Mouse (Mus musculus): ENCODE measurements around the gene Tfap4. TPM values are rescaled to one million over a fixed set of nuclear protein-coding genes. Genes with fewer than 3 reads are reported as not detected.

Tfap4 gene
- polyA plus RNA-seq, 1 experiment = 1.9 TPM

DNA sequence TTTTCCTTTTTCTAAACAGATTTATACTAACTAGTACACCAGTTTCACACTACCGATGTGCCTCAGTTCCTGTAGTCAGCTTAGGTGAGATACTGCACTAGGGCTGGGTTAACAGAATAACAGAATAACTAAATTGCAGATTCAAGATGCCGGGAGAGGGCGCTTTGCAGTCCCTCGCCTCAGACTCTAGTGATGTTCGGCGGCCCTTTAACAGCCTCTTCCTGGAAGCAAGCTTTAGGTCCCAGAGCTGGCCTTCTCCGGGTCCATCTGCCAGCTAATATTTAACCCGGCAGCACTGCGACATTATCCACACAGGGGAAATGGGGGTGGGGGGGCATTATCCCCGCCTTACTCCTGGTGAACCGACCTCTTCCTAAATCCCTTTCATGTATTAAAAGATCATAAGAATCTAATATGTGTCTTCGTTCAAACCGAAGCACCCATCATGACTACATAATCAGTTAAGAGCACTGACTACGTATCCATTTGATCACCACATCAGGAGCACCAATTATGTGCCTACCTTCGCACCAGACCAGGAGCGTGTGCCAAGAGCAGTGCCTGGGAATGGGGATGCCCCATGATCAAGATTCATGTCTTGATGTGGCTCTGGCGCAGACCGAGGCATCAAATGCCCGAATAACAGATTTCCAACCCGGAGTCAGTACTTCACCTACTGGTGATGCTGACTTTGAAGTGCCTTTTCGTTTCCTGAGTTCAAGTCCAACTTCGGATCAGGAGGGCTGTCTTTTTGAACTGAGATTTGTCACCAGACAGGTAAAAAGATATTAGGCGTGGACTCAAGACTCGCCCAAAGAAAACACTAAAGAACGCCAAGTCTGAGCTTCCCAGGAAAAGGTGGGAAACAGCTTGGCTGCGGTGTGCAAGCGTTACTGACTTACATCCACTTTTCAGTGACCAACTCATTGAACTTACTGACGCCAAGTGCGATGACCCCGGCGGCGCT lies 33.5 kb upstream of the Tfap4 start:
- no peak for TF ChIP-seq CTCF (IDR thresholded peaks at IDR 0.05; ENCODE audit: control insufficient read depth, insufficient read depth, insufficient replicate concordance, low read depth, low read length)
- H3K4me3 ChIP-seq (ENCODE audit: control insufficient read depth, low read depth, low read length) = peak overlapping the region; percentile 83
- H3K27me3 ChIP-seq (ENCODE audit: control insufficient read depth, insufficient read depth, low read length) = no peaks in the 10 kb centered on the region
- peak overlapping the region; percentile 7 for H3K27ac ChIP-seq (ENCODE audit: control insufficient read depth, insufficient read depth, low read depth, low read length)
- no peaks in the 10 kb centered on the region for H3K36me3 ChIP-seq (ENCODE audit: control insufficient read depth, insufficient read depth, low read length)
- H3K4me1 ChIP-seq (ENCODE audit: control insufficient read depth, insufficient read depth, low read length) = peaks cover 12% of the 10 kb centered on the region

DNA sequence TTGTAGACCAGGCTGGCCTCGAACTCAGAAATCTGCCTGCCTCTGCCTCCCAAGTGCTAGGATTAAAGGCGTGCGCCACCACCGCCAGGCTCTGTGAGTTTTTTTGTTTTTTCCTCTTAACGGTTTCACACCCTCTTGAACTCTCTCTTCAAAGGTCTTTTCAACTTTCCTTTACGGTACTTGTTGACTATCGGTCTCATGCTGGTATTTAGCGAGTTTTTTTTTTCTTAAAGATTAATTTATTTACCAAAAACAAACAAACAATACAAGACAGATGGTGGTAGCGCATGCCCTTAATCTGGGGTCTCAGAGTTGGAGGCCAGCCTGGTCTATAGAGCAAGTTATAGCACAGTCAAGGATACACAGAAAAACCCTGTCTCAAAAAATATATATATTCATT lies 30.6 kb upstream of the Tfap4 start:
- Histone ChIP-seq H3K4me3 (ENCODE audit: control insufficient read depth, low read depth, low read length) (no peak overlapping the region), H3K36me3 (ENCODE audit: control insufficient read depth, insufficient read depth, low read length) (no peaks in the 10 kb centered on the region), H3K4me1 (ENCODE audit: control insufficient read depth, insufficient read depth, low read length) (peaks cover 15% of the 10 kb centered on the region), H3K27ac (ENCODE audit: control insufficient read depth, insufficient read depth, low read depth, low read length) (no peak overlapping the region), H3K27me3 (ENCODE audit: control insufficient read depth, insufficient read depth, low read length) (no peaks in the 10 kb centered on the region)
- no peak for TF ChIP-seq CTCF (IDR thresholded peaks at IDR 0.05; ENCODE audit: control insufficient read depth, insufficient read depth, insufficient replicate concordance, low read depth, low read length)
- no peak for TF ChIP-seq POLR2A (IDR thresholded peaks at IDR 0.05; ENCODE audit: control insufficient read depth, low read depth, low read length)

GRCm38 (mm10) chr16:4587516-4588210 lies 28.0 kb upstream of the Tfap4 start:
- Histone ChIP-seq H3K27ac (ENCODE audit: control insufficient read depth, insufficient read depth, low read depth, low read length) (peak overlapping the region; percentile 59), H3K4me1 (ENCODE audit: control insufficient read depth, insufficient read depth, low read length) (peaks cover 7% of the 10 kb centered on the region), H3K36me3 (ENCODE audit: control insufficient read depth, insufficient read depth, low read length) (no peaks in the 10 kb centered on the region), H3K4me3 (ENCODE audit: control insufficient read depth, low read depth, low read length) (no peak overlapping the region), H3K27me3 (ENCODE audit: control insufficient read depth, insufficient read depth, low read length) (no peaks in the 10 kb centered on the region)
- TF ChIP-seq CTCF (IDR thresholded peaks at IDR 0.05; ENCODE audit: control insufficient read depth, insufficient read depth, insufficient replicate concordance, low read depth, low read length) (no peak), POLR2A (IDR thresholded peaks at IDR 0.05; ENCODE audit: control insufficient read depth, low read depth, low read length) (no peak)

- Histone ChIP-seq H3K27ac (ENCODE audit: control insufficient read depth, insufficient read depth, low read depth, low read length) (peak overlapping the region; percentile 25), H3K36me3 (ENCODE audit: control insufficient read depth, insufficient read depth, low read length) (no peaks in the 10 kb centered on the region), H3K4me1 (ENCODE audit: control insufficient read depth, insufficient read depth, low read length) (peaks cover 7% of the 10 kb centered on the region), H3K4me3 (ENCODE audit: control insufficient read depth, low read depth, low read length) (peak overlapping the region; percentile 73), H3K27me3 (ENCODE audit: control insufficient read depth, insufficient read depth, low read length) (no peaks in the 10 kb centered on the region)
- TF ChIP-seq POLR2A (IDR thresholded peaks at IDR 0.05; ENCODE audit: control insufficient read depth, low read depth, low read length) (0 out of 2 replicates have a peak, but pooled peaks have one; percentile 31), CTCF (IDR thresholded peaks at IDR 0.05; ENCODE audit: control insufficient read depth, insufficient read depth, insufficient replicate concordance, low read depth, low read length) (no peak)
Observed at GRCm38 (mm10) chr16:4586531-4587123, 27.0 kb upstream of the Tfap4 start.

DNA sequence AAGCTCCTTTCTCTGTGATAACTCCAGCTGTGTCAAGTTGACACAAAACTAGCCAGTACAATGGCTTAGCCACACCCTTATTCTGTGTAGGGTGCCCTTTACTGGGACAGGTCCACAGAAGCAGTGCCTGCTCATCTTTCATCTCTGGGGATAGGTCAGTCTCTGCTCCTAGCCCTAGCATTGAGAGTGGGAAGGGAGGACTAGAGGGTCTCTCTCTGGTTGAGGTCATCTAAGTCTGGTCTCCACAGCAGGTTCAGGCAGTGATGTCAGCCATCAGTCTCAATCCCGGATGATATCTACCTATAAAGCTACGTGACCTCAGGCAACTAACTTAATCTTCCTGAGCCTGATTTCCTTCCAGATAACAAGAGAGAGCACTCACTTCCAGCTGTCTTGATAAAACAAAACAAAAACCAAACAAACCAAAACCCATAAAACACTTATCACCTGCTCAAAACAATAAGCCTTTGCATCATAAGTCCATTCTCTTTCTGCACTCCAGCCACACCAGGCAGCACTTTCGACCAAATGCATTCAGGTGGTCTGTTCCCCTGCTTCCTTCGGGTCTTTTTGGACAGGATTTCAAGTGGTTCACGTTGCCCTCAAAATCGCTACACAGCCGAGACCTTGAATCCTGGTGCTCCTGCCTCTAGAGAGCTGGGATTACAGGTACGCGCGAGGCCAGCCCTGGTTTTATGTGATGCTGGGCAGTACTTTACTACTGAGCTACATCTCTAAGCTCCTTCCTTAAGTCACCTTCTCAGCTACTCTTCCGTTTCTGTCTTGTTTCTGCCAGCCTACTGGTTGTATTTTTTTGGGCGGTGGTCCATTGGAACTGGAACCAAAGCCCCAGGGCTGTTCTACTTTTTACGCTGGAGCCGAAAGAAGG lies 26.2 kb upstream of the Tfap4 start:
- Histone ChIP-seq H3K4me1 (ENCODE audit: control insufficient read depth, insufficient read depth, low read length) (peaks cover 7% of the 10 kb centered on the region), H3K27ac (ENCODE audit: control insufficient read depth, insufficient read depth, low read depth, low read length) (peak overlapping the region; percentile 25; the same call in 1 of the 2 replicates), H3K27me3 (ENCODE audit: control insufficient read depth, insufficient read depth, low read length) (no peaks in the 10 kb centered on the region), H3K4me3 (ENCODE audit: control insufficient read depth, low read depth, low read length) (peak overlapping the region; percentile 73), H3K36me3 (ENCODE audit: control insufficient read depth, insufficient read depth, low read length) (no peaks in the 10 kb centered on the region)
- no peak for TF ChIP-seq CTCF (IDR thresholded peaks at IDR 0.05; ENCODE audit: control insufficient read depth, insufficient read depth, insufficient replicate concordance, low read depth, low read length)
- TF ChIP-seq POLR2A (IDR thresholded peaks at IDR 0.05; ENCODE audit: control insufficient read depth, low read depth, low read length) = no peak

GRCm38 (mm10) chr16:4584438-4584837 lies 24.8 kb upstream of the Tfap4 start:
- no peaks in the 10 kb centered on the region for H3K36me3 ChIP-seq (ENCODE audit: control insufficient read depth, insufficient read depth, low read length)
- H3K27ac ChIP-seq (ENCODE audit: control insufficient read depth, insufficient read depth, low read depth, low read length) = no peak overlapping the region
- peaks cover 7% of the 10 kb centered on the region for H3K4me1 ChIP-seq (ENCODE audit: control insufficient read depth, insufficient read depth, low read length)
- H3K27me3 ChIP-seq (ENCODE audit: control insufficient read depth, insufficient read depth, low read length) = no peaks in the 10 kb centered on the region
- TF ChIP-seq CTCF (IDR thresholded peaks at IDR 0.05; ENCODE audit: control insufficient read depth, insufficient read depth, insufficient replicate concordance, low read depth, low read length) (no peak), POLR2A (IDR thresholded peaks at IDR 0.05; ENCODE audit: control insufficient read depth, low read depth, low read length) (no peak)
- H3K4me3 ChIP-seq (ENCODE audit: control insufficient read depth, low read depth, low read length) = no peak overlapping the region
